Mouse (Mus musculus) spleen, embryonic (tissue): ENCODE results near the gene E4f1.

Experiments used
- CTCF ChIA-PET: fragments of 350-600 bp; sonication (Branson Sonifier 250); formaldehyde crosslinking; loops from one replicate; lab custom pipeline; 2022; lab: Charles Lee

E4f1 gene

GRCm38 (mm10) chr17:24483495-24483894 lies 13.4 kb upstream of the E4f1 start:
- CTCF ChIA-PET, result no interaction called here

- CTCF ChIA-PET, result no interaction called here
Measured at GRCm38 (mm10) chr17:24481027-24481815, 11.1 kb upstream of the E4f1 start.

GRCm38 (mm10) chr17:24480201-24480826 lies 10.2 kb upstream of the E4f1 start:
- CTCF ChIA-PET, result no interaction called here

GRCm38 (mm10) chr17:24479431-24479830 lies 9.3 kb upstream of the E4f1 start:
- CTCF ChIA-PET, result interaction anchor here (0.7 kb wide), 2 partner anchors 8 to 486 kb away, joined by 3 to 12 read pairs; no protein-coding TSS in a partner anchor

GRCm38 (mm10) chr17:24478663-24479380 lies 8.7 kb upstream of the E4f1 start, which contains the start of gene Mlst8:
Gene Mlst8, minus strand, starts transcription at chr17:24479078.
- CTCF ChIA-PET, result no interaction called here

- CTCF ChIA-PET, result no interaction called here
Measured at GRCm38 (mm10) chr17:24477985-24478600, 8.0 kb upstream of the E4f1 start.

- CTCF ChIA-PET, result no interaction called here
Measured at GRCm38 (mm10) chr17:24477053-24477984, 7.2 kb upstream of the E4f1 start.

- CTCF ChIA-PET, result no interaction called here
Measured at GRCm38 (mm10) chr17:24476022-24476776, 6.1 kb upstream of the E4f1 start.

- CTCF ChIA-PET, result no interaction called here
Measured at GRCm38 (mm10) chr17:24475586-24475985, 5.5 kb upstream of the E4f1 start.

GRCm38 (mm10) chr17:24474557-24474956 lies 4.4 kb upstream of the E4f1 start:
- CTCF ChIA-PET, result no interaction called here

- CTCF ChIA-PET, result no interaction called here
Measured at GRCm38 (mm10) chr17:24473612-24474275, 3.6 kb upstream of the E4f1 start, which contains the start of gene Bricd5. Gene Bricd5, plus strand, starts transcription at chr17:24473884.

GRCm38 (mm10) chr17:24472512-24472911 lies 2.4 kb upstream of the E4f1 start:
- CTCF ChIA-PET, result interaction anchor here (0.7 kb wide), 1 partner anchor 204 kb away, joined by 3 read pairs; no protein-coding TSS in a partner anchor

- CTCF ChIA-PET, result interaction anchor here (1.1 kb wide), 1 partner anchor 9 kb away, joined by 3 read pairs; no protein-coding TSS in a partner anchor
Measured at GRCm38 (mm10) chr17:24470701-24471527, 801 bp upstream of the E4f1 start.

GRCm38 (mm10) chr17:24469336-24469909 lies 690 bp downstream of the E4f1 start:
- CTCF ChIA-PET, result no interaction called here

GRCm38 (mm10) chr17:24468636-24469246 lies 1.4 kb downstream of the E4f1 start:
- CTCF ChIA-PET, result no interaction called here

GRCm38 (mm10) chr17:24463374-24464133 lies 6.6 kb downstream of the E4f1 start:
- CTCF ChIA-PET, result no interaction called here

GRCm38 (mm10) chr17:24462932-24463331 lies 7.2 kb downstream of the E4f1 start:
- CTCF ChIA-PET, result no interaction called here
